Mouse (Mus musculus) gastrocnemius, postnatal 10 days (tissue): ENCODE measurements around the gene Id1. TPM values are rescaled to one million over a fixed set of nuclear protein-coding genes. Genes with fewer than 3 reads are reported as not detected.

Experiments used
- DNase-seq: peaks from one replicate; pipeline ENCODE4 v3.0.0; 2021; ENCODE audit warnings: mixed read lengths
- long read RNA-seq, 2 experiments: library from polyadenylated mRNA; stranded (forward); transcript quantifications; one replicate each; pipeline ENCODE4 v2.0.0; 2021
- total RNA-seq, 2 experiments: library from RNA; stranded (reverse); gene quantifications; 2 replicates each; pipeline ENCODE4 v1.2.3; 2021

The Id1 gene
- total RNA-seq: 10 to 100 TPM; 17.6 to 21.1 TPM
- long read RNA-seq, experiment 1, partial matches to known transcripts: 0 of 6 reads
- long read RNA-seq, experiment 1, other reads (novel, unspliced or antisense): 1 of 6 reads
- long read RNA-seq, experiment 2, partial matches to known transcripts: 0 of 1 reads
- long read RNA-seq, experiment 2, other reads (novel, unspliced or antisense): 0 of 1 reads

- DNase-seq: peak; percentile 70
Observed at GRCm38 (mm10) chr2:152736090-152736601, at the start of gene Id1. Id1 (plus strand) TSS chr2:152736251.

DNA sequence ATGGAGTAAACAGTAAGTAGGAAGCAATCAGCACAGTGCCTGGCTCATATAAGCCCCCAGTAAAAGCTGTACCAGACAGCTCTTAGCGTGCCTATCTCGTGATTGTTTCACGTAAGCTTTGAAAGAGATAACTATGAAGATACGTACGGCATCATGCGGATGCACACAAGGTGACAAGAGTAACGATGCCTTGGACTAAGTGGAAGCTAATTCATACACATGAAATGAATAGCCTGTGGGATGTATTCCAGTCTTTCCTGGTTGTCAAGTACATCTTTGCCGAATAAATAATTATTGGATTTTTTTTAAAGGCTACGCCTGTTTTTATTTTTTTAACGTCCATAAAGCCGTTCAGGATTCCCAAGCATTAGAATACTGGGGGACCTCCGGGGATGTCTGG, 49.7 kb upstream of the Id1 start:
- DNase-seq: no peak

DNA sequence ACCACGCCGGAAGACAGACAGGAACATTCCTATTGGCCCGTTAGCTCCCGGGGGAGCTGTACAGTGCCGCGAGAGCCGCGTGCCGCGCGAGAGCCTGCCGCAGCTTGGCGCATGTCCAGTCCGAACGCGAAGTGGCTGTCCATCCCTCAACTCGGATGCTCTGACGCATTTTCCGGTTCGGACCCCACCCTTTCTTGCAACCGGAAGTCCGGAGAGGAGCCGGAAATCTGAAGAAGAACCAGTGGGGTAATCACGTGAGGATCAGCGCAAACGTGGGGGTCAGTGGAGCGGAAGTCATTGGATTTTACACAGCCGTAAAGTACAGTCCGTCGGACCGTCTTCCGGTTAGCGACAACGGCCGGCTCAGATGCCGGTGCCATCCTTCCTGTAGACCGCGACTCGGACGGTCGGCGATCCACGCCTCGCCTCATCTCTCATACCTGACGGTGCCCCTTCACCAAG, 49.2 kb upstream of the Id1 start, which contains the start of gene Mcts2:
Mcts2 (plus strand) TSS at position 230 of the 462 bp plus-strand sequence.
- peak; percentile 94 for DNase-seq

DNA sequence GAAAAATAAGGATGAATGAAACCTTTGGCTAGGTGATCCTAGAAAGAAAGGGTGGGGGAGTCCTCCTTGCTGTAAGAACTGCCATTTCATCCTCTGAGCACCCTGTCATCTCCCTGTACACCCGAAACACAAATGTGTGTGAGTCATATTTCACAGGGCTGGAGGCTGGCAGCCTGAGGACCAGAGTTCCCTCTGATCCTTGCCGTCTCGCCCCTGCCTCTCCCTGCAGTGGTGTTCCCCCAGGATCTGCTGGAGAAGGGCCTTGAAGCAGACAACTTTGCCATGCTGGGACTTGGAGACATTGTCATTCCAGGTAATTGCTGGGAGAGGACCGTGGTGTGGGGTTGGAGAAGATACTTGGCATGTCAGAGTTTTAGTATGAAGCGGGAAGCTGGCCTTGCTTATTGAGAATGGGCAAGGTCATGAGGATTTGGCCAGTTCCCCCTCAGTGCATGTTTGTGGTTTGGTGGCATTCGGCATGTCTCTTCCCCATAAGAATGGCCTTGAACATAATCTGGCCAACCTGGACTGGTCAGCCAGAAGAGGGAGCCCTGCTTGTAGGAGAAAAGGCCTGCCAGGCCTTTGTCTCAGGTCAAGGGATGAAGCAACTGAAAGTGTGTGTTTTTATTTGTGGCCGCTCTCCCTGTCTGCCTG, 44.4 kb upstream of the Id1 start:
- no peak for DNase-seq

- DNase-seq: peak; percentile 70
Observed at GRCm38 (mm10) chr2:152693233-152693632, 42.8 kb upstream of the Id1 start.

- DNase-seq: no peak
Observed at GRCm38 (mm10) chr2:152693735-152694134, 42.3 kb upstream of the Id1 start.

DNA sequence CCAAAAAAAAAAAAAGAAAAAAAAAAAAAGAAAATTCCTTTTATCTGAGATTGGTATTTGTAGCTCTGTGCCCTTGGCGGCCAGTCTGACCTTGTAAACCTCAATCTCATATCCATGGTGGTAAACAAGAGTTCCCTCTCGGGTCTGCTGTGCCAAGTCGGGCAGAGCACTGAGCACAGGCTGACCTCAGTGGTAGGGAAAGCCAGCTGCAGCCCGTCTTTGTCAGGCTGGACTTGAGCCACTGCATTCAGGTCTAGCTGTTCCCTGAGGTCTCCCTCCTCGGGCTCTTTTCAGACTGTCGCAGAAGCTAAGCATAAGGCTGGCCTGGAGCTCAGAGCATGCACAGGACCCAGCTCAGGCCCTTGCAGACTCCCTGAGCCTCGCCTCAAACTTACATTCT, 41.3 kb upstream of the Id1 start:
- no peak for DNase-seq

DNA sequence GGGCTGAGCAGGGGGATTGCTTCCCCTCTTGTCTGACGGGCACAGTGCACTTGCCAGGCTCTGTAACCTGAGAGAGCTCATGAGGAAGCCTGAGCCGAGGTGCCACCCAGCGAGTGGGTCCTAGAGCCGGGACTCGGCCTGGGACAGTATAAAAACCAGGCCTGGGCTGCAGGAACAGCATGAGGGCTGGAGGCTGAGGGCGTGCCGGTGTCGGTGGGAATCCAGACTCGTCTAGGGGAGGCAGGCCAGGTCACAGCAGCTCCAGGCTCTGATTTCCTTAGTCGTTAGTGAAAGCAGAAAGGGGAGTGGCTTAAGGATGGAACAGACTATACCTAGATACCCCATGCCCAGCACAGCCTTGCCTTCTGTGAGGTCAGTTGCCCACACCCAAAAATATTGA, 40.0 kb upstream of the Id1 start:
- DNase-seq: no peak

DNA sequence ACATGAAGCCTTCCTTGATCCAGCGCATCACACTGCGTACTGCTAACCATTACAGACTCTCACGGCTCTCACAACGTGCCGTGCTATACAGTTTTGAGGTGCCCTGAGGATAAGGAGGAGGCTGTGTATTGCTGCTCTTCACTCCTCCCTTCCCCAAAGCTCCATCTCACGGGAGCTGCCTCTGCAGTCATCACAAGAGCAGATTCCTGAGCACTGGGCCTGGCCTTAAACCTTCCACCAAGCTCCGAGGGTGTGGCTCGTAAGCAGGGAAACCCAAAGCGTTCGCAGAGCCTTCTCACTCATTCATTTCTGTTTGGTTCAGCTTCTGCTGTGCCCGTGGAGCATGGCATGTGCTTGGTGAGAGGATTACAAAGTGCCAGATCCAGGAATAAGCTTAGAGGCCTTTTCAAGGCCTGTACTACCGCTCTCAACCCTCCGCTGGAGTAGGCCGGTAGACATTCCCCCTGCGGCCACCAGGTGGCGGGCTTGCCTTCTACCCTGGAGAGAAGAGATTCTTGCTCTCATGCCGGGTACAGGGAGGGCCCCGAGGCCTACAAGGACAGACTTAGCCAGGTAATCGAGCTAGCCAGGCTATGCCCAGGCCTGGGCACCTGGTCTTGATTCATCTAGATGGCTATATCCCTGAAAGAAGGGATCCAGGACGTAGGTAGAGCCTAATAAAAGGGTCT, 39.4 kb upstream of the Id1 start:
- peak; percentile 95 for DNase-seq

- no peak for DNase-seq
Observed at GRCm38 (mm10) chr2:152700138-152700537, 35.9 kb upstream of the Id1 start.

DNA sequence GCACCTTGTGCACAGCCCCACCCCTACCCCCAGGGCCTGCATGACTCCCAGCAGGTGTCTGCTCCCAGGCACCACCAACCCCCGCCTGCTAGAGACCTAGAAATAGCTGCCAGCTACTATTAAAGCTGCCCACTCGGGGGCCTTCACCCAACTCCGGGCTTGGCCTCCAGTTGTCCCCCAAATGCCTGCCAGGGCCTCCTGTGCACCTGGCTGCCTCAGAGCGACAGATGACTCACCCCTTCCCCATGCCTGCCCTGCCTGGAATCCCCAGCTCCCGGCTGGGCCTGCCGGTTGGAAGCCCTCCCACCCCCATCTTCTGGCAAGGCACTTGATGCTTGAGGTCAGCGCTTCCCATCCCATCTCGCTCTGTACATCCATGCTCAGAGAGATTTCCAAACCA, 35.3 kb upstream of the Id1 start:
- DNase-seq: no peak

DNA sequence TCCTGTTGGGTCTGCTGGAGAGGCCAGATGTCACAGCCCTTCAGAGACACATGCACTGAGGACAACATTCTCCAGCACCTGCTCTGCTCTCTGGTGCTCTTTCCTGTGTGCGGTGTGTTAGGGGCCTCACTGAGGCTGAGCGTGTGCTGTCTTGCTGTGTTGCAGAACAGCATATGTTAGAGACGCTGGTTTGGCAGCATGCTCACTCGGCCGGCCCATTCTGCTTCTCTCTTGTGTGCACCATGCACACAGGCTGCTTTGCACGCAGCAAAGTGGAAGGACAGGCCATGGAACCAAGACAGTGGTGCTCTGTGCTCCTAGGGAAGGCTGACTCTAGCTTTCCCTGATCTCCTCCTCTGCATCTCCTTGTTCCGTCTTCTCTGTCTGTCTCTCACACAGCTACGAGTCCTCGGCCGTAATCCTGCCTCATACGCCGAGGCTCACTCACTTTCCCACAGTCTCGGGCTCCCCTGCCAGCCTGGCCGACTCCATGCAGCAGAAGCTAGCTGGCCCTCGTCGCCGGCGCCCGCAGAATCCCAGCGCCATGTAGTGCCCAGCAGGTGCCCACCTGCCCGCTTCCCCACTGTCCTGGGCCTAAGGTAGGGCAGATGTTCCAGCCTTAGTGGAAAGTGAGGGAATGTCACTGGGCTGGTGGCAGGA, 32.3 kb upstream of the Id1 start:
- no peak for DNase-seq

DNA sequence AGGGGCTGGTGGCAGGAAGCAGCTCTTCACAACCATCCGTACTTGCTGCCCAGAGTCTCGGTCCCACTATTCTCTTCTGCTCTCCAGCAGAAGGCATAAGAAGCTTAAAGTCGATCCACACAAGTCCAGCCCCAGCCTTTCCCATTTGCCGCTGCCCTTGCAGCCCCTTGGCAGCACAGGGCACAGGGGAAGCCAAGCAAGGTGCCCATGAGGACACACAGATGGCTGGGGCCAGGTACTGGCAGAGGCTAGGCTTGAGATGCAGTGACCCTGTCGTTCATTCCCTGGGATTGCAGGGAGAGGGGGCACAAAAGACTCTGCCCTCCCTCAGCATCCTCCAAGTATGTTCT, 31.8 kb upstream of the Id1 start:
- no peak for DNase-seq

GRCm38 (mm10) chr2:152704811-152705370, 31.2 kb upstream of the Id1 start:
- DNase-seq: no peak

DNA sequence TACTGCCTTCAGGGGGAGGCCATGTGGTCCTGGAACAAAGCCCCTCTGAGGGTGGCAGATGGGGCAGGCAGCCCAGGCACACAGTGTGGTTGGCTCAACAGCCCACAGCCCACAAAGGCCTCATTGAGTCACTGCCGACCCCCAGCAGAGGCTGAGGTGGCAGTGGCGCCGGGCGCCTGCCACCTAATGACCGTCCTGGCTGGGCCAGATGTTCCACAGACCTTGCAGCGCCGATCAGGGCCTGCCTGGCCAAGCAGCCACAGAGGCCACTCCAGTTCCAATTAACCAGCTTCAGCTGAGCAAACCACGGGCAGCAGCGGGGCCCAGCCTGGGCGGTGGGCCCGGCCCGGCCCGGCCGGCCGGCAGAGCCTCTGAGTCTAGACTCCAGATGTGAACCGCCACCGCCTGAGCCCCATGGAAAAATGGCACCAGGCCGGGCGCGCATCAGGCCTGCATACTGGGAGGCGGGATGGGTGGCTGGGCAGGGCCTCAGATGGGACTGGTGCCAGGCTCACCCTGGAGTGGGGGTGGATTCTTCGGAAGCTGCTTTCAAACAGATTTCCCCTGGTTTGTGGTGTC, 30.0 kb upstream of the Id1 start:
- DNase-seq: peak; percentile 78

DNA sequence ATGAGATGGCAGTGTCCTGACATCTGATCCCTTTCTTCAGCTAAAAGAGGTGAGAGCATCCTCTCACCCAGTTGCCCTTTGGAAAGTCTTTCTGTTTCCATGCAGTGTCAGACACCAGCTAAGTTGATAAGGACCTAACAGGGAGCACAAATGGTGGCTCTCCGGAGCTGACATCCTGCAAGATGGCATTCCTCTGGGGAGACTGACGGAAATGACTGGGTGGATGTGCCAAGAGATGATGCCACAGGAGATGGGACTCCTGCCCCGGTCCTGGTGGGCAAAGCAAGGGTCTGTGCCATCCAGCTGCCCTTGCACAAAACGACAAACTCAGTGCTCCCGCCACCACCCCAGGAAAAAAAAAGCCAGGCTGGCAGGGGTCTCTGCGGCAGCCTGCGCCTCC, 28.9 kb upstream of the Id1 start:
- DNase-seq: no peak

DNA sequence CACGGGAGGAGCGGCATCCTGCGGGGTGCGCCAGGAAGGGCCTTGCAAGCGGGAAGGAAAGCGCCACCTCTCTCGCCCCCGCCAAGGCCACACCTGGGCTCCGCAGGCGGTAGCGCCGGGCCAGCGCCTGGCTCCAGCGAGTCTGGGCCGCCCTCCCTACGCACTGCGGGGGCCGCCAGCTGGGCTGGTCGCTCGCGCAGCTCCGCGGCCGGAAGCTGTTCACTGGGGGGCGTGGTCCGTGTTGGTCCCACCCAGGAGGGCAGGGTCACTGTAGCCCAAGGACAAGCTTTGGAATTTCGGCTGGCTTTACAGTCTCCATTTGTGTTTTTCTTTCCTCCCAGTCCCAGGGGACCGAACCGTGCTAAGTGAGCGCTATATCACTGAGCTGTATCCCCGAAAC, 28.4 kb upstream of the Id1 start:
- peak; percentile 90 for DNase-seq

GRCm38 (mm10) chr2:152709066-152709465, 27.0 kb upstream of the Id1 start:
- DNase-seq: no peak

- no peak for DNase-seq
Observed at GRCm38 (mm10) chr2:152716241-152716772, 19.7 kb upstream of the Id1 start.

DNA sequence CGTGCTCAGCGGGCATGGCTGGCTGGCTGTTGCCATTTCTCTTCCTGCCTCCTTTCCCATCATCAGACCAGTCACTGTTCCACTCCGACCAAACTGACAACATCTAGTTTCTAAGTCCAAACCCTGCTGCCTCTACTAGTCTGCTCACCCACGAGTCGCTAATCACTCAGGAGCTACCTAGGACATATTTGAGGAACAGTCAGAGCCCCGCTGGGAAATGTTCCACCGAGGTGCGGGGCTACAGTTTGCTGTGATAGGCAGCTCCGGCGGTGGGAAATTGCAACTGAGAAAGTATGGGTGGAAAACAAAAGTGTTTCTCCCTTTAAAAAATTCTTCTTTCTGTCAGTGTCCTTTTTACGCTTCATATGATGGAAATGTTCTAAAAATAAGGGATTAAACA, 18.4 kb upstream of the Id1 start:
- no peak for DNase-seq

- no peak for DNase-seq
Observed at GRCm38 (mm10) chr2:152718076-152718475, 18.0 kb upstream of the Id1 start.
